Mouse (Mus musculus) heart, embryonic 12.5 days (tissue): ENCODE data around the gene Gm20388. TPM values are rescaled to one million over a fixed set of nuclear protein-coding genes. Genes with fewer than 3 reads are reported as not detected.

ENCODE experiments used
- ATAC-seq: fragments of 200-750 bp; cut with Nextera tagmentation; 2 replicates; pipeline ENCODE4 v1.8.0; 2017; ENCODE audit warnings: moderate TSS enrichment, moderate library complexity; ENCODE audit not compliant: insufficient number of reproducible peaks, low FRiP score
- H3K27ac ChIP-seq: fragments of 300-500 bp; sonication (generic); 2 replicates; pipeline ENCODE4 v1.5.1; 2016; ENCODE audit warnings: mild to moderate bottlenecking, moderate library complexity; ENCODE audit not compliant: poor library complexity, severe bottlenecking
- H3K27me3 ChIP-seq: fragments of 300-500 bp; sonication (generic); replicated peaks from 2 replicates; pipeline ENCODE4 v1.6.1; 2016; ENCODE audit warnings: mild to moderate bottlenecking, moderate library complexity
- H3K36me3 ChIP-seq: fragments of 300-500 bp; sonication (generic); 2 replicates; pipeline ENCODE4 v1.6.1; 2016; ENCODE audit warnings: mild to moderate bottlenecking, moderate library complexity
- H3K4me1 ChIP-seq: fragments of 300-500 bp; sonication (generic); replicated peaks from 2 replicates; pipeline ENCODE4 v1.6.1; 2016; ENCODE audit warnings: mild to moderate bottlenecking
- H3K4me2 ChIP-seq: fragments of 300-500 bp; sonication (generic); 2 replicates; pipeline ENCODE4 v1.6.1; 2016; ENCODE audit warnings: mild to moderate bottlenecking, moderate library complexity
- H3K4me3 ChIP-seq: fragments of 300-500 bp; sonication (generic); 2 replicates; pipeline ENCODE4 v1.5.1; 2016; ENCODE audit warnings: mild to moderate bottlenecking
- H3K9ac ChIP-seq: fragments of 300-500 bp; sonication (generic); 2 replicates; pipeline ENCODE4 v1.6.1; 2016; ENCODE audit warnings: mild to moderate bottlenecking, moderate library complexity
- H3K9me3 ChIP-seq: fragments of 300-500 bp; sonication (generic); replicated peaks from 2 replicates; pipeline ENCODE4 v1.6.1; 2016; ENCODE audit warnings: mild to moderate bottlenecking, moderate library complexity
- WGBS: fragments of 180-500 bp; shearing (Covaris S2); methylation state at CpG from one replicate; pipeline ENCODE4 v1.1.7; 2016; 5-methylcytosine and 5-hydroxymethylcytosine counted together
- polyA plus RNA-seq: library from polyadenylated mRNA; unstranded; fragments of >200 nt; fragmentation: Nextera tagmentation; extraction: Ambion mirVana; gene quantifications from 2 replicates; pipeline ENCODE4 v1.2.1, GENCODE M21; 2016

Gm20388 gene
- polyA plus RNA-seq, 1 experiment from 2014 or later: not detected

- peaks cover 96% of the 10 kb centered on the region for H3K36me3 ChIP-seq
- H3K4me3 ChIP-seq: no peak overlapping the region
- H3K9me3 ChIP-seq: no peaks in the 10 kb centered on the region
- H3K27ac ChIP-seq: 0 out of 2 replicates have a peak overlapping the region, but pooled peaks have one; percentile 5
- H3K27me3 ChIP-seq: no peaks in the 10 kb centered on the region
- peaks cover 44% of the 10 kb centered on the region for H3K4me1 ChIP-seq
- 49% methylated on average over 13 of the region's 13 CpGs for WGBS
- H3K4me2 ChIP-seq: no peak overlapping the region
- ATAC-seq: no peak
- peak overlapping the region; percentile 46; the same call in 1 of the 2 replicates for H3K9ac ChIP-seq
Measured at GRCm38 (mm10) chr8:120569939-120570715, 659.5 kb downstream of the Gm20388 start.

GRCm38 (mm10) chr8:120571561-120571960, 660.9 kb downstream of the Gm20388 start:
- 80% methylated on average over 8 of the region's 8 CpGs for WGBS
- ATAC-seq: no peak
- Histone ChIP-seq H3K4me3 (no peak overlapping the region), H3K4me1 (peaks cover 45% of the 10 kb centered on the region), H3K36me3 (peaks cover 98% of the 10 kb centered on the region), H3K27ac (no peak overlapping the region), H3K9ac (no peak overlapping the region), H3K27me3 (no peaks in the 10 kb centered on the region), H3K9me3 (no peaks in the 10 kb centered on the region), H3K4me2 (no peak overlapping the region)

- no peak for ATAC-seq
- 85% methylated on average over 21 of the region's 21 CpGs for WGBS
- peaks cover 45% of the 10 kb centered on the region for H3K4me1 ChIP-seq
Measured at GRCm38 (mm10) chr8:120572534-120572933, 661.9 kb downstream of the Gm20388 start.

GRCm38 (mm10) chr8:120573866-120574265, 663.2 kb downstream of the Gm20388 start:
- peaks cover 98% of the 10 kb centered on the region for H3K36me3 ChIP-seq
- H3K4me2 ChIP-seq: no peak overlapping the region
- H3K27ac ChIP-seq: no peak overlapping the region
- H3K9me3 ChIP-seq: no peaks in the 10 kb centered on the region
- no peak overlapping the region for H3K4me3 ChIP-seq
- H3K27me3 ChIP-seq: no peaks in the 10 kb centered on the region
- no peak for ATAC-seq
- no peak overlapping the region for H3K9ac ChIP-seq
- 82% methylated on average over 11 of the region's 11 CpGs for WGBS
- H3K4me1 ChIP-seq: peaks cover 45% of the 10 kb centered on the region

More at GRCm38 (mm10) chr8:120572534-120572933, 661.9 kb downstream of the Gm20388 start:
- Histone ChIP-seq H3K9me3 (no peaks in the 10 kb centered on the region), H3K9ac (no peak overlapping the region), H3K4me3 (no peak overlapping the region), H3K4me2 (no peak overlapping the region), H3K36me3 (peaks cover 98% of the 10 kb centered on the region), H3K27me3 (no peaks in the 10 kb centered on the region), H3K27ac (no peak overlapping the region)

- peaks cover 96% of the 10 kb centered on the region for H3K36me3 ChIP-seq
- ATAC-seq: no peak
- H3K4me3 ChIP-seq: no peak overlapping the region
- 0 out of 2 replicates have a peak overlapping the region, but pooled peaks have one; percentile 21 for H3K9ac ChIP-seq
- no peaks in the 10 kb centered on the region for H3K27me3 ChIP-seq
- no peak overlapping the region for H3K4me2 ChIP-seq
- no peaks in the 10 kb centered on the region for H3K9me3 ChIP-seq
- 0 out of 2 replicates have a peak overlapping the region, but pooled peaks have one; percentile 6 for H3K27ac ChIP-seq
- H3K4me1 ChIP-seq: peaks cover 42% of the 10 kb centered on the region
- 60% methylated on average over 19 of the region's 19 CpGs for WGBS
Measured at GRCm38 (mm10) chr8:120574941-120575340, 664.3 kb downstream of the Gm20388 start.

GRCm38 (mm10) chr8:120575801-120576200, 665.2 kb downstream of the Gm20388 start:
- Histone ChIP-seq H3K4me1 (peaks cover 33% of the 10 kb centered on the region), H3K4me2 (no peak overlapping the region), H3K9me3 (no peaks in the 10 kb centered on the region), H3K27ac (peak overlapping the region; percentile 16; the same call in 1 of the 2 replicates), H3K9ac (peak overlapping the region; percentile 21; the same call in 1 of the 2 replicates), H3K4me3 (no peak overlapping the region), H3K36me3 (peaks cover 99% of the 10 kb centered on the region), H3K27me3 (no peaks in the 10 kb centered on the region)
- peak; percentile 28; the same call in 1 of the 2 replicates for ATAC-seq
- WGBS: 57% methylated on average over 9 of the region's 9 CpGs

- H3K9me3 ChIP-seq: no peaks in the 10 kb centered on the region
- H3K4me1 ChIP-seq: peaks cover 35% of the 10 kb centered on the region
- WGBS: 91% methylated on average over 17 of the region's 17 CpGs
- no peaks in the 10 kb centered on the region for H3K27me3 ChIP-seq
- H3K27ac ChIP-seq: no peak overlapping the region
- ATAC-seq: no peak
- H3K4me3 ChIP-seq: no peak overlapping the region
- H3K9ac ChIP-seq: no peak overlapping the region
- H3K36me3 ChIP-seq: peaks cover 97% of the 10 kb centered on the region
- H3K4me2 ChIP-seq: no peak overlapping the region
Measured at GRCm38 (mm10) chr8:120577821-120578220, 667.2 kb downstream of the Gm20388 start.

- no peak overlapping the region for H3K9ac ChIP-seq
- H3K4me2 ChIP-seq: no peak overlapping the region
- no peak overlapping the region for H3K4me3 ChIP-seq
- H3K4me1 ChIP-seq: peaks cover 24% of the 10 kb centered on the region
- no peak for ATAC-seq
- no peak overlapping the region for H3K27ac ChIP-seq
- 82% methylated on average over 8 of the region's 8 CpGs for WGBS
- no peaks in the 10 kb centered on the region for H3K27me3 ChIP-seq
- H3K9me3 ChIP-seq: no peaks in the 10 kb centered on the region
- H3K36me3 ChIP-seq: peaks cover 87% of the 10 kb centered on the region
Measured at GRCm38 (mm10) chr8:120580336-120581000, 669.8 kb downstream of the Gm20388 start.

- H3K4me1 ChIP-seq: peaks cover 16% of the 10 kb centered on the region; the same call in 1 of the 2 replicates
- no peak overlapping the region for H3K27ac ChIP-seq
- H3K9me3 ChIP-seq: no peaks in the 10 kb centered on the region
- no peaks in the 10 kb centered on the region for H3K27me3 ChIP-seq
- no peak overlapping the region for H3K9ac ChIP-seq
- H3K4me3 ChIP-seq: no peak overlapping the region
- no peak for ATAC-seq
- peaks cover 84% of the 10 kb centered on the region for H3K36me3 ChIP-seq
- H3K4me2 ChIP-seq: no peak overlapping the region
- WGBS: 90% methylated on average over 12 of the region's 12 CpGs
Measured at GRCm38 (mm10) chr8:120581329-120581728, 670.7 kb downstream of the Gm20388 start.

GRCm38 (mm10) chr8:120581811-120582210, 671.2 kb downstream of the Gm20388 start:
- H3K4me2 ChIP-seq: no peak overlapping the region
- peaks cover 11% of the 10 kb centered on the region; the same call in 1 of the 2 replicates for H3K4me1 ChIP-seq
- no peak overlapping the region for H3K4me3 ChIP-seq
- H3K27ac ChIP-seq: no peak overlapping the region
- H3K27me3 ChIP-seq: no peaks in the 10 kb centered on the region
- 81% methylated on average over 8 of the region's 8 CpGs for WGBS
- ATAC-seq: no peak
- no peak overlapping the region for H3K9ac ChIP-seq
- no peaks in the 10 kb centered on the region for H3K9me3 ChIP-seq
- peaks cover 84% of the 10 kb centered on the region for H3K36me3 ChIP-seq

- ATAC-seq: no peak
- Histone ChIP-seq H3K27ac (no peak overlapping the region), H3K36me3 (peaks cover 54% of the 10 kb centered on the region), H3K4me1 (peaks cover 34% of the 10 kb centered on the region), H3K4me3 (no peak overlapping the region), H3K9me3 (no peaks in the 10 kb centered on the region), H3K4me2 (no peak overlapping the region), H3K9ac (no peak overlapping the region), H3K27me3 (no peaks in the 10 kb centered on the region)
- WGBS: 85% methylated on average over 10 of the region's 10 CpGs
Measured at GRCm38 (mm10) chr8:120585521-120585920, 674.9 kb downstream of the Gm20388 start.
